Mouse (Mus musculus) cerebellum, adult 2 months (tissue): ENCODE measurements around the gene St3gal2. TPM values are rescaled to one million over a fixed set of nuclear protein-coding genes. Genes with fewer than 3 reads are reported as not detected.

Experiments used
- DNase-seq, 2 experiments: peaks; one replicate each; pipeline ENCODE4 v3.0.0; 2021
- H3K27ac ChIP-seq: fragments of 200-500 bp; 2 replicates; pipeline ENCODE4 v1.5.1; 2012; ENCODE audit warnings: low read length, control low read depth, inconsistent platforms; ENCODE audit not compliant: insufficient read depth
- H3K27me3 ChIP-seq: fragments of 200-500 bp; 2 replicates; pipeline ENCODE4 v1.6.1; 2012; ENCODE audit warnings: inconsistent platforms, mild to moderate bottlenecking, low read length, moderate library complexity; ENCODE audit not compliant: control insufficient read depth, insufficient read depth
- H3K4me1 ChIP-seq: fragments of 200-500 bp; 2 replicates; pipeline ENCODE4 v1.6.1; 2011; ENCODE audit warnings: low read length; ENCODE audit not compliant: control insufficient read depth, insufficient read depth
- H3K4me3 ChIP-seq: fragments of 200-500 bp; replicated peaks from 2 replicates; pipeline ENCODE3; 2011; ENCODE audit warnings: mild to moderate bottlenecking, low read depth, low read length, control low read depth; ENCODE audit not compliant: insufficient read depth
- CTCF ChIP-seq: fragments of 200-500 bp; IDR thresholded peaks from 2 replicates; pipeline ENCODE4 v1.5.1; 2011; ENCODE audit warnings: low read depth, mild to moderate bottlenecking, control low read depth, low read length, moderate library complexity, borderline replicate concordance; ENCODE audit not compliant: insufficient read depth
- POLR2A ChIP-seq: fragments of 200-500 bp; IDR thresholded peaks from 2 replicates; pipeline ENCODE4 v1.6.1; 2011; ENCODE audit warnings: low read length, control low read depth, borderline replicate concordance; ENCODE audit not compliant: insufficient read depth
- WGBS: fragments of 180-500 bp; shearing (Covaris S2); methylation state at CpG from one replicate; pipeline ENCODE4 v1.1.7; 2018; 5-methylcytosine and 5-hydroxymethylcytosine counted together
- polyA plus RNA-seq: library from polyadenylated mRNA; depleted of rRNA; stranded (reverse); fragments of >200 nt; gene quantifications from 2 replicates; pipeline ENCODE4 v1.2.3, GENCODE M21; 2012

The St3gal2 gene
- polyA plus RNA-seq, 1 experiment, result 81.1 TPM

DNA sequence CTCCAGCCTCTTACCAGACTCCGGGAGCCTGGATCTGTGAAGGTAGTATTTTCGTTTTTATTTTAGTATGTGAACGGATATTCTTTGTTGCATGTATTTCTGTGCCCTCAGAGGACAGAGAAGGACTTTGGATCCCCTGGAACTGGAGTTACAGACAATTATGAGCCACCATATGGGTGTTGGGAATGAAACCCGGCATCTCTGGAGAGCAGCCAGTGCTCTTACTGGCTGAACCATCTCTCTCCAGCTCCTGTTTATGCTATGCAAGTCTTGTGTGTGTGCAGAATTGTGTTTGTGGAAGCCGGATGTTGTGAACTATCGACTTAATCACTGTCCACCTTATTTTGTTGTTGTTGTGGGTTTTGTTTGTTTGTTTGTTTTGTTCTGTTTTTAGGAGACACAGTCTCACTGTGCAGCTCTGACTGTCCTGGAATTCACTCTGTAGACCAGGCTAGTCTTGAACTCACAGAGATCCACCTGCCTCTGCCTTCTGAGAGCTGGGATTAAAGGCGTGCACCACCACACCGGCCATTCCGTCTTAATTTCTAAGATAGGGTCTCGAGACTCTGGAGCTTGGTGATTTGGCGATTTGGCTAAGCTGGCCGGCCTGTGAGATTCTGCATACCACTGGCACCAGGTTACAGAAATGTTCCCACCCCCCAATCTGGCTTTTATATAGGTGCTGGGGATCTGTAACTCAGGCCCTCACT, 39.5 kb downstream of the St3gal2 start:
- H3K4me1 ChIP-seq, result peaks cover 42% of the 10 kb centered on the region
- H3K27me3 ChIP-seq, result no peaks in the 10 kb centered on the region
- peak; percentile 87 to 94 for DNase-seq
- peak; percentile 36; the same call in 1 of the 2 replicates for TF ChIP-seq POLR2A
- TF ChIP-seq CTCF, result no peak
- WGBS, result 13% methylated on average over 12 of the region's 12 CpGs
- H3K27ac ChIP-seq, result peak overlapping the region; percentile 96
- H3K4me3 ChIP-seq, result peak overlapping the region; percentile 68

DNA sequence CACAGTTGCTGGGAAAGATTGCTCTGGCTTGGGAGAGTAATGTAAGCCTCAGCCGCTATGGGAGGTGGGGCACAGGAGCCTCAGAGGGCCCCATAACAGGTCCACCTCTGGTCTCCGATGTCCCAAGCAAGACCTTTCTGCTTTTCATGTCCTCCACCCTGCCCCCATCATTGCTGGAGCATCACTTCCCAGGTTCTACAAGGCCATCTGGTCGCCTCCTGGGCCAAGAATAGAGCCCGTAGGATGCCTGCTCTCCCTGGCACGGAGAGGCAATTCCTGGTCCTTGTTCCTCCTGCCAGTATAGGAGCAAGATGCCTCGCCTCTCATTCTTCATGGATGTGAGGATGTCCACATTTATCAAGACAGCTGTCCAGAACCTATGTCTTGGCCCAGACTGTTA, 40.2 kb downstream of the St3gal2 start:
- no peaks in the 10 kb centered on the region for H3K27me3 ChIP-seq
- no peak for TF ChIP-seq POLR2A
- TF ChIP-seq CTCF, result no peak
- H3K27ac ChIP-seq, result peak overlapping the region; percentile 96
- WGBS, result 13% methylated on average over 6 of the region's 6 CpGs
- DNase-seq, result peak; percentile 92 to 98
- peak overlapping the region; percentile 43 for H3K4me3 ChIP-seq
- peaks cover 40% of the 10 kb centered on the region for H3K4me1 ChIP-seq

- Histone ChIP-seq H3K4me3 (no peak overlapping the region), H3K27ac (no peak overlapping the region), H3K4me1 (peaks cover 35% of the 10 kb centered on the region), H3K27me3 (no peaks in the 10 kb centered on the region)
- DNase-seq, result no peak
- 95% methylated on average over 2 of the region's 2 CpGs for WGBS
- TF ChIP-seq POLR2A (no peak), CTCF (no peak)
Observed at GRCm38 (mm10) chr8:110963051-110963450, 43.3 kb downstream of the St3gal2 start.

- TF ChIP-seq CTCF (no peak), POLR2A (no peak)
- DNase-seq, result no peak
- H3K27ac ChIP-seq, result peak overlapping the region; percentile 40
- H3K4me1 ChIP-seq, result peaks cover 30% of the 10 kb centered on the region
- H3K4me3 ChIP-seq, result no peak overlapping the region
- H3K27me3 ChIP-seq, result no peaks in the 10 kb centered on the region
- 38% methylated on average over 7 of the region's 7 CpGs for WGBS
Observed at GRCm38 (mm10) chr8:110964666-110965065, 44.9 kb downstream of the St3gal2 start.

DNA sequence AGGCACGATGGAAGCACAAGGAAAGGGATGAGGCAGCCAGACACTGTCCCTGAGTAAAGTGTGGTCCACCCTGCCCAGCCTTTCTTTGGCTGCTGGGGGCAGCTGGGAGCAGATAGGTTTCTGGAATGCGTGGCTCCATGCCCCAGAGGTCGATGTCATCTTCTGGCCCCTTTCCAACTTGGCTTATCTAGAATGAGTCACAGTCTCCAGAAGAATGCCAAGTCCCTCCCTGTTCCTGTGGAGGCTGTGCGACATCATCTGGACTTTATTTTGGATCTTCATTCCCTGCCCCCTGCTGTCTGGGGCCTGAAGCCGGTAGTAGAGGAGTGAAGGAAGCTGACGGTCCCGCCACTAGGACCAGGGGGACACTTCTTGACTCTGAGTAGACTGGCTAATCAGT, 45.9 kb downstream of the St3gal2 start:
- DNase-seq, result peak; percentile 85 to 89
- WGBS, result 4% methylated on average over 7 of the region's 7 CpGs
- TF ChIP-seq POLR2A (no peak), CTCF (peak; percentile 16; the same call in 1 of the 2 replicates)
- peaks cover 30% of the 10 kb centered on the region for H3K4me1 ChIP-seq
- H3K4me3 ChIP-seq, result no peak overlapping the region
- peak overlapping the region; percentile 40 for H3K27ac ChIP-seq
- H3K27me3 ChIP-seq, result no peaks in the 10 kb centered on the region

DNA sequence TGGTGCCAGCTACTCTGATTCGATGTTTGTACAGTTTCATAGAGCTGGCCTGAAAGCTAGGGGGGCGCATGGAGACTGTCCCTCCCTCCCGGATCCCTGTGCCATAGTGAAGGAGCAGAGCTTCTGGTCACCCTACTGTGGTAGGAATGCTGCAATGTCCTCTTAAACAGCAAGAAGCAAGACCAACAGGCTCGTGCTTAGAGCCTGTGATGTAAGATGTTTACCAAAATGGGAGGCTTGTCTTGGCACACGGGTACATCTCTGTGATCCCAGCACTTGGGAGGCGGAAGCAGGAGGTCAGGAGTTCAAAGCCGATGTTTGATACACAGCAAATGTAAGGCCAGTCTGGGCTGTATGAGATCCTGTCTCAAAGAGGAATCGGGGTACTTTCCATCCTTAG, 46.9 kb downstream of the St3gal2 start:
- H3K27ac ChIP-seq, result peak overlapping the region; percentile 40
- TF ChIP-seq POLR2A (no peak), CTCF (no peak)
- no peak overlapping the region for H3K4me3 ChIP-seq
- peak in 1 of 2 experiments; percentile 36 for DNase-seq
- WGBS, result 61% methylated on average over 8 of the region's 8 CpGs
- H3K27me3 ChIP-seq, result no peaks in the 10 kb centered on the region
- peaks cover 28% of the 10 kb centered on the region for H3K4me1 ChIP-seq

DNA sequence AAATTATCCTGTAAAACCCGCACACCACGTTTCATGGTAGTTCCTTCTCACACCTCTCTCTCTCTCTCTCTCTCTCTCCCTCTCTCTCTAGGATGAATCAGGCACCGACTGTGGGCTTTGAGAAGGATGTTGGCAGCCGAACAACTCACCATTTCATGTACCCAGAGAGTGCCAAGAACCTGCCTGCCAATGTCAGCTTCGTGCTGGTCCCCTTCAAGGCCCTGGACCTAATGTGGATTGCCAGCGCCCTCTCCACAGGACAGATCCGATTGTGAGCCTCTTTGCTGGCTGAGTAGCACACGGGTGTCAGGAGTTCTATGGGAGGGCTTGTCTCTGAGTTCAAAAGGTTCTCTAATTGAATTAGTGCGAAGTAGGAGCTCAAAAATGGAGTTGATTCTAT, 47.6 kb downstream of the St3gal2 start:
- peak; percentile 76 to 90 for DNase-seq
- H3K27me3 ChIP-seq, result no peaks in the 10 kb centered on the region
- no peak for TF ChIP-seq CTCF
- TF ChIP-seq POLR2A, result no peak
- WGBS, result 5% methylated on average over 9 of the region's 9 CpGs
- H3K27ac ChIP-seq, result no peak overlapping the region
- no peak overlapping the region for H3K4me3 ChIP-seq
- H3K4me1 ChIP-seq, result peaks cover 22% of the 10 kb centered on the region
